Mouse (Mus musculus): ENCODE data around the gene Fbxw9.
A peak's percentile ranks its signal among the peaks of the same experiment; 100 is the strongest.

- TF ChIP-seq CTCF (IDR thresholded peaks at IDR 0.05; ENCODE audit: borderline replicate concordance, insufficient read depth, low read depth, low read length) (no peak), POLR2A (IDR thresholded peaks at IDR 0.05; ENCODE audit: borderline replicate concordance, insufficient read depth, low read length) (peak; percentile 62; the same call in 1 of the 2 replicates)
These were observed 34.5 kb upstream of the Fbxw9 start, which contains the start of gene Asna1 for GRCm38 (mm10) chr8:85025098-85025932.
